Mouse (Mus musculus): ENCODE measurements around the gene Atp5d.

Atp5d gene

GRCm38 (mm10) chr10:80138553-80139438 is at the start of gene Atp5d:
Atp5d (plus strand) TSS chr10:80138632.
- peak; percentile 56 for DNase-seq (ENCODE audit: low spot score)

- DNase-seq (ENCODE audit: low spot score): no peak
Observed at GRCm38 (mm10) chr10:80089146-80089545, 49.3 kb upstream of the Atp5d start.

GRCm38 (mm10) chr10:80091527-80091926 is 46.9 kb upstream of the Atp5d start:
- no peak for DNase-seq (ENCODE audit: low spot score)

DNA sequence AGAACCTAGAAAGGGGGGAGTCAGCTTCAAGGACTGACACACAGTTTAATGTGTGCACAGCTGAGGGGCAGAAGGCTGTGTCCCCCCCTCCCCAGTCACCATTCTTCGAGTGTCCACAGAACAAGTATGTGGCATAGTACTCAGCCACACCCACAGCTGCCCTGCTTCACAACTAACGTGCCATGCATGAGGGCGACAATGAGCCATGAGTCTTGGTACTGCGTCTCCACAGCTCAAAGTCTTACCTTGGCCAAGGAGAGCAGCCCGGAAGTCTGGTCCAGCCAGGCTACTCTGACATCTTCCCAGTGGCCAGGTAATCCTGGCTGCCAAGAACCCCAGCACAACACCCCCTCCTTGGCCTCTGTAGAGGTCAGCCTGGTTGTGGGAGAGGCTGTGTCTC is 45.7 kb upstream of the Atp5d start:
- DNase-seq (ENCODE audit: low spot score): no peak

DNA sequence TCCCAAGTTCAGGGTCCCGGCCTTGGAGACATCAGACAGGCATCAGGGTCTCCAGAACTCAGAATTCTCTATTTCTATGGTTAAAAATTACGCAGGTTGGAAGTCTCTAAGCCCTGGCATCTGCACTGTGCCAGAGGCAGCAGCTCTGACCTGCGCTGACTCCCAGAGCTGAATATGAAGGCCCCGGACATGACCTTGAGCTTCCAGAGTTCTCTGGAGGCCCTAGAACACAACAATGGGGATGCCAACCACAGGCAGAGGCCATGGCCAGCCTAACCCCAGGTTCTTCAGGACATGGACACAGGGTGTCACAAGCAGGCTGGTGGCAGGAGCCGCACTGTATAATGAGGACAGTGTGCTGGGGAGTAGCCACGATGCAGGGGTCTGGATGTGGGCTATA is 44.3 kb upstream of the Atp5d start:
- DNase-seq (ENCODE audit: low spot score): no peak

DNA sequence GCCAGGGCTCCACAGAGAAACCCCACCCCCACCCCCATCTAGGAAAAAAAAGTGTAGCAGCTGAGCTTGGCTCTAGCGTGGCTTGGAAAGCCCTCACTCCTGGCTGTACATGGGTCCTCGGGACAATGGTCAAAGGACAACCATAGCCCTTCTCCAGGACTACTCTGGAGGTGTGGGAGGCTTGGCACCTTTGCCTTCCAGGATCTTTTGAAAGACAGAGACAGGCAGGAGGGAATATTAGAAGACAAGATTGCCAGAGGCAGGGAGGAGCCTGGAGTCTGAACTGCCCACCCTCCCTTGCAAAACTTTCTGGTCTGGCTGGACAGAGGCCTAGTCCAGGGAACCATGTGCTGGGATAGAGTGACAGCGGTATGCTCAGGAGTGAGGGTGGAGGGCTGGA is 43.7 kb upstream of the Atp5d start:
- no peak for DNase-seq (ENCODE audit: low spot score)

- DNase-seq (ENCODE audit: low spot score): no peak
Observed at GRCm38 (mm10) chr10:80095547-80095946, 42.9 kb upstream of the Atp5d start.

DNA sequence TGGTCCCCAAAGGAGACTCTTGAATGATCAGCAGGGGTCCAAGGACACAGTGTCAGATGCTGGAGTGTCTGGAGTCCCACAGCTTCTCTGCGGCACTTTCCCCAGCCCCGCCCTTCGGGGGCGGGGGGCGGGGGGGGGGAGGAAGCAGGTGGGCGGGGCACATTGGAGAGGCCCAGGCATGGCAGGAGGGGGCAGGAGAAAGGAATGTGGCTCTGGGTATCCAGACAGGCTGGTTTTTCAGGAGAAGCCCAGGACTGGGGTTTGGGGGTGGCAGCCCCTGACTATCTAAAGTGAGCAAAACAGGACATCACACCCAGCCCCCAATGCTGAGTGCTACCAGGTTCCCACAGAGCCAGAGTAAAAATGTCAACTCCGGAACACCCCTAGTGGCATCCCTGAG is 41.2 kb upstream of the Atp5d start:
- no peak for DNase-seq (ENCODE audit: low spot score)

DNA sequence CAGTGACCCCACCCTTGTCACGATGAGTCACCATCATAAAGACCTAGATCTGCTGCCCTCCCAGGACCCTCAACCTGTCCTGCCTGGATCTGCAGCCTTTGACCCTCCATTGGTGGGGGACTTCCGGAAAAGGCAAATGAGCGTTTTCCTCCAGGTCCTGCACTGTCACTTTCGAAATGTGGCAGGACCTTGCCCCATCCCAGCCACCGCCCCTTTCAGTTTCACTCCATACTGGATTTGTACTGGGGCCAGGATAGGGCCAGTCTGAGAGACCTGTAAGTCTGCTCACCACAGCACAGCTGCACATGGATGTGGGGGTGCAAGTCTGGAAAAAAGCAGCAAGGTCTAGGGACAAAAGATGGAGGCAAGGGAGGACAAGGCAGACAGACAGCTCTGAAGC is 39.8 kb upstream of the Atp5d start:
- DNase-seq (ENCODE audit: low spot score): no peak

- no peak for DNase-seq (ENCODE audit: low spot score)
Observed at GRCm38 (mm10) chr10:80100982-80101381, 37.5 kb upstream of the Atp5d start.

DNA sequence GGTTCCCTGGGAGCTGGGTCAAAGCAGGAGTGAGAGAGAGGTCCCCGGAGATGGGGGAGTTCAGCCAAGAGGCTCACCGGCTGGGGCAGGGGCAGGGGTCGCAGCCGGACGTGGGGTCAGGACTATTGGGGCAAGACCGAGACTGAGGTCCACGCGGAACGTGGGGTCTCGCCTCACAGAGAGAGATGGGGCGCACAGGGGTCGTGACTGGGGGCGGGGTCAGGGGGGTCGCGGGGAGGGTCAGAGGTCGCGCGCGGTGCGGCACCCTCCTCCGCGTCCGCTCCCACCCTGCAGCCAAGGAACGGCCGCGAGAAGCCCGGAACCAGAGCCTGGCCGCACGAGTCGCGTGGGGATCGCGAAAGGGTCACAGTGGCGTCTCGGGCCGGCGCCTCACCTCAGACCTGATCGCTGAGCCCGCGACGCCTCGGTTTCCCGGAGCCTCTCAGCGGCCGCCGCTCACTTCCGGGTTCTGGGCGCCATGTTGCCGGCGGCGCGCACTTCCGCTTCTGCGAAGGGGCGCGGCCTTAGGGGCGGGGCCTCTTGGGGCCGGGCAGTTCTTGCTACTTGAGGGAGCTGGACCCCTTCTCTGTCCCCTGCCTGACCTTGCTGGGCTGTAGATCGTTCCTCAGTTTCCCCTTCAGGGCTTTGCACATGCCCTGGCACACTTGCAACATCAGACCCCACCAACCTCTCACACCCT is 36.1 kb upstream of the Atp5d start:
- peak; percentile 90 for DNase-seq (ENCODE audit: low spot score)

- DNase-seq (ENCODE audit: low spot score): no peak
Observed at GRCm38 (mm10) chr10:80103032-80103431, 35.4 kb upstream of the Atp5d start.

DNA sequence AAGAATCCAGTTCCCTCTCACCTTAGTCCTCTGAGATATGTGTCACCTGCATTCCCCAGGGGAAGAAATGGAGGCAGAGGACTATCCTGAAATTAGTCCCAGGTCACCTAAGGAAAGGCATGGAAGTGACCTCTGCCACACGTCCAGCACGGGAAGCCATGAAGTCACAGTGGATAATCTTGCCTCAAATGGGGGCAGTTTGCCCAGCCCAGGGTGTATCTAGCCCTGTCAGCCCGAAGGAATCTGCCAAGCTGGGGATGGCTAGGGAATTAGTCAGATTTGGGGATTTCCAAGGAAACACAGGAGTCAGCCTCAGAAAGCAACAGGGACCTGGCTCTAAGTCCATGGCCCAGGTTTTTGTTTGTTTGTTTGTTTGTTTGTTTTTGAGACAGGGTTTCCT is 34.3 kb upstream of the Atp5d start:
- DNase-seq (ENCODE audit: low spot score): no peak

GRCm38 (mm10) chr10:80105460-80105859 is 33.0 kb upstream of the Atp5d start, which contains the start of gene Sbno2:
Sbno2 (minus strand) TSS chr10:80105571.
- no peak for DNase-seq (ENCODE audit: low spot score)

- DNase-seq (ENCODE audit: low spot score): no peak
Observed at GRCm38 (mm10) chr10:80105926-80106325, 32.5 kb upstream of the Atp5d start.

- no peak for DNase-seq (ENCODE audit: low spot score)
Observed at GRCm38 (mm10) chr10:80107678-80108077, 30.8 kb upstream of the Atp5d start.

GRCm38 (mm10) chr10:80114341-80115284 is 23.8 kb upstream of the Atp5d start:
- DNase-seq (ENCODE audit: low spot score): peak; percentile 95

- DNase-seq (ENCODE audit: low spot score): peak; percentile 100
Observed at GRCm38 (mm10) chr10:80115290-80115943, 23.0 kb upstream of the Atp5d start, which contains the start of gene Stk11. Stk11 (plus strand) TSS chr10:80115803.

GRCm38 (mm10) chr10:80115944-80116335 is 22.5 kb upstream of the Atp5d start:
- no peak for DNase-seq (ENCODE audit: low spot score)

- DNase-seq (ENCODE audit: low spot score): no peak
Observed at GRCm38 (mm10) chr10:80116563-80116926, 21.9 kb upstream of the Atp5d start.

- no peak for DNase-seq (ENCODE audit: low spot score)
Observed at GRCm38 (mm10) chr10:80116927-80117691, 21.3 kb upstream of the Atp5d start.
